Mouse (Mus musculus) megakaryocyte, embryonic 14.5 days (primary cell): ENCODE data around the gene Cyp3a59. TPM values are rescaled to one million over a fixed set of nuclear protein-coding genes. Genes with fewer than 3 reads are reported as not detected.
"Not testable (repeated sequence)": the region's sequence is repeated elsewhere in the genome, so short reads cannot be mapped to it uniquely, and the experiment has no call there.

ENCODE experiments used
- H3K27me3 ChIP-seq: replicated peaks from 2 replicates; pipeline ENCODE3; 2012; ENCODE audit warnings: inconsistent platforms
- H3K36me3 ChIP-seq: replicated peaks from 2 replicates; pipeline ENCODE3; 2012; ENCODE audit warnings: low read length, inconsistent platforms, mixed read lengths
- H3K4me1 ChIP-seq: 2 replicates; pipeline ENCODE4 v1.6.1; 2012; ENCODE audit warnings: inconsistent platforms
- H3K4me3 ChIP-seq: replicated peaks from 2 replicates; pipeline ENCODE3; 2012; ENCODE audit warnings: moderate library complexity, mild to moderate bottlenecking, inconsistent platforms
- H3K9me3 ChIP-seq: 2 replicates; pipeline ENCODE4 v1.6.1; 2012; ENCODE audit warnings: inconsistent platforms
- FLI1 ChIP-seq: IDR thresholded peaks from 2 replicates; pipeline ENCODE4 v1.6.1; 2012; ENCODE audit warnings: low read length, inconsistent platforms, mixed read lengths
- GATA1 ChIP-seq: IDR thresholded peaks from 3 replicates; pipeline ENCODE4 v1.6.1; 2012; ENCODE audit warnings: mixed read lengths, low read length, inconsistent platforms, borderline replicate concordance
- polyA plus RNA-seq: library from polyadenylated mRNA; stranded (reverse); fragments of >175 nt; gene quantifications from 2 replicates; pipeline ENCODE4 v1.2.3, GENCODE M21; 2012; ENCODE audit warnings: low replicate concordance; ENCODE audit not compliant: insufficient read depth

Cyp3a59 gene
- polyA plus RNA-seq = not detected in 2 replicates

DNA sequence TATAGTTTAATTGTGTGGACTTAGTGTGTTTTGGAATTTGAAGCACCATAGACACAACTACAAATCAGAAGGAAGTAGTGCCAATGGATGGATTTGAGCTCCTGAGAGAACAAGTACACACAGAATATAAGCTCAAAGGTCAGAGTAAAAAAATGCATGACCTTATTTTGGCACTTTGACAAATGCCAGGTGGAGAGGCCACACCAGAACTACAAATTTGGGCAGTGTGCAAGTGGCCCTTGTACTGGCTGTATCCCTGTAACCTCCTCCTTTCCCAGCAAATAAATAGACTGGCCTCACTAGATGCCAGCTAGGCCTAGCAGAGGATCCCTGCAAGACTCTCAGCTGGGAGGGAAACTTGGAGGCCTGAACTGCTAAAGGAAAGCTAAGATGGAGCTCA, at the start of gene Cyp3a59:
Cyp3a59 (plus strand) TSS at position 313 of the 400 bp plus-strand sequence.
- H3K27me3 ChIP-seq, H3K4me3 ChIP-seq, H3K36me3 ChIP-seq: not testable (repeated sequence)

DNA sequence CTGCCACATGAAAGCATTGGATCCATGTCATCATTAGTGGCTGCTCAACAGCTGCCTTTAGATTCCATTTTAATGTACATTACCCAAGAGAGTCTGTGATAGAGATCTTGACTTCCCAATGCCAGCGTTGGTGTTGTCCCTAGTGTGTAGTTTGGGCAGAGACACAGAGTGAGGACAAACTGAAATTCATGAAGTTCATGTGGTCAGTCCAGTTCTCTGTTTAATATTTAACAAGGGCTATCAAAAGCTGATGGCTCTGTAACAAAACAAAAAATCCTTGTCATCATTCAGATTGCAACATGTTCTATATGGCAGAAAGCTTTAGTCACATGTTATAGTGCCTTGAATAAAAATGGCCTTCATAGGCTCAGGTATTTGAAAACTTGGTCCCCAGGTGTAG, 9.0 kb upstream of the Cyp3a59 start:
- peaks cover 3% of the 10 kb centered on the region; the same call in 1 of the 2 replicates for H3K4me1 ChIP-seq
- peaks cover 14% of the 10 kb centered on the region for H3K9me3 ChIP-seq
- no peaks in the 10 kb centered on the region for H3K27me3 ChIP-seq
- H3K4me3 ChIP-seq = no peak overlapping the region
- TF ChIP-seq GATA1 = no peak
- no peak for TF ChIP-seq FLI1
- H3K36me3 ChIP-seq = no peaks in the 10 kb centered on the region

More for the DNA sequence above, at the start of gene Cyp3a59:
- H3K4me1 ChIP-seq, H3K9me3 ChIP-seq: not testable (repeated sequence)

DNA sequence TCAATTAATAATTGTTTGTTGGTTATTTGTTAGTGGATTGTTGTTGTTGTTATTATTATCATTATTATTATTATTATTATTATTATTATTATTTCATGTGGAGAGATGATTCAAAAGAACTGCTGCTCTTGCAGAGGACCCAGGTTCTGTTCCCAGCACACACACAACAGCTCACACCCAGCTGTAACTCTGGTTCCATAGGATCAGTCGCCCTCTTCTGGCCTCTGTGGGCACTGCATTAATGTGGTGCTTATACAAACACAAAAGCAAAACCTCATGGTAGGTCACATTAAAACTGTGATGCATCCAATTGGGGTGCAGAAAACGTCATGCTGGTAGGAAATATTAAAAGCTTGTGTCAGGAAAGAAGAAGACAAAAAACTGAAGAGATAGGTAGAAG, 68.8 kb downstream of the Cyp3a59 start:
- peaks cover 2% of the 10 kb centered on the region; the same call in 1 of the 2 replicates for H3K9me3 ChIP-seq
- TF ChIP-seq FLI1 = no peak
- TF ChIP-seq GATA1 = no peak
- H3K4me3 ChIP-seq = no peak overlapping the region
- H3K27me3 ChIP-seq = no peaks in the 10 kb centered on the region
- no peaks in the 10 kb centered on the region for H3K4me1 ChIP-seq
- no peaks in the 10 kb centered on the region for H3K36me3 ChIP-seq

DNA sequence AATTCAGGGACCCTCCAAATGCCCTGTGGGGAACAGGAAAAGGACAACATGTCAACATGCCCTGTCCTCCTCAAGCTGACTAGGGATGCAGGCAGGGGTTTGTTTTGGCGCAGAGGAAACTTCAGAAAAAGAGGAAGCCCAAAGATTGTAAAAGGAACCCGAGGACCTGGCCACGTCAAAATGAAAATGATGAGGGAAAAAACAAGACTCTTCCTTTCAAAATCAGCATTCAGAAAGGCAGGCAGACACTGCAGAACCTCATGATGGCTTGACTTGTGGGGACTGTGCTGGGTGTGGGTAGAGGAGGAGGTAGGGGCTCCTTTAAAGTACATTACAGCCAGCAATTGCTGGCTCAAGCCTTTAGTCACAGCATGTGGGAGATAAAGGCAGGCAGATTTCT, 71.4 kb downstream of the Cyp3a59 start:
- no peak for TF ChIP-seq GATA1
- no peak for TF ChIP-seq FLI1
- no peak overlapping the region for H3K4me3 ChIP-seq
- H3K27me3 ChIP-seq = no peaks in the 10 kb centered on the region
- no peaks in the 10 kb centered on the region for H3K4me1 ChIP-seq
- H3K9me3 ChIP-seq = peaks cover 2% of the 10 kb centered on the region; the same call in 1 of the 2 replicates
- H3K36me3 ChIP-seq = no peaks in the 10 kb centered on the region

DNA sequence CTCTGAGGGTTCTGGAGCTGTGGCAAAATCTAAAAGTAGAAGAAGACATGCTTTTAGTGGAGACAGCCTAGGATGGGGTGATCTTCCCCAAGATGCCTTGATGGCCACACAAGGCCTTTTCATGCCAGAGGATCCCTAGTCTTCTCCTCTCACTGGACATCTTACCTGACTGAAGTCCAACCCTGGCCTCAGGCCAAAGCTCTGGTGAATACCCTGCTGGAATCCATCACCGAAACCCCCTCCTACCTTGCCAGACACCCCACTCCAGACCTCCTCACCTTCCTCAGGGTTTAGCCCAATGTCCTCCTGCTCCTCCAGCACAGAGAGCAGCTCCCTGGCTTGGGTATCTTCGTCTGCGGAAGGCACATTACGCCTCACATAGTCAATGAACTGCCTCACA, 79.3 kb downstream of the Cyp3a59 start:
- H3K36me3 ChIP-seq, H3K4me3 ChIP-seq, H3K4me1 ChIP-seq, H3K9me3 ChIP-seq, H3K27me3 ChIP-seq: not testable (repeated sequence)

DNA sequence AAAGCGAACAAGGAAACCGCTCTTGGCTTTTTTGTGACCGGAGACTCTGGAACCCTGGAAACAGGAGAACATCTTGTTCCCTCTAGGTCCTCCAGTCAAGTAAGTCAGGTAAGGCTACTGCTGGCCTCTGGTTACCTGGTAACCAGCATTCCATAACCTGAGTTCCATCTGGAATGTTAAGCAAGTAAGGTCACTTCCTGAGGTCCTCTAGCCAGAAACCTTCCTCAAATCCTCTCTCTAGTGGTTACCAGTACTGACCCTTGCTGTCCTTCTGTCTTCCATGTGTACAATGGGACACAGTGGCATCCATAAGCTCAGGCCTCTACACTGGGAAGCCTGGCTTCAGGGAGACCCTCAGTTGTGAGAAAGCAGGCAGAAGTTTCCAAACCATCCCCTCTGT, 81.4 kb downstream of the Cyp3a59 start, which contains the start of gene Gm5565:
Gm5565 (minus strand) TSS at position 101 of the 400 bp plus-strand sequence.
- not testable (repeated sequence) for H3K9me3 ChIP-seq, H3K4me1 ChIP-seq, H3K36me3 ChIP-seq, H3K27me3 ChIP-seq, H3K4me3 ChIP-seq

Other genes starting within 250 kb of the Cyp3a59 start
- not detected in 2 replicates for gene Cyp3a11, start 199.3 kb upstream of the Cyp3a59 start, polyA plus RNA-seq
- not detected in 2 replicates for gene Cyp3a25, start 69.6 kb upstream of the Cyp3a59 start, polyA plus RNA-seq
- gene Gm5565, start 81.3 kb downstream of the Cyp3a59 start, polyA plus RNA-seq = not detected in 2 replicates
- gene Gm6309, start 91.5 kb downstream of the Cyp3a59 start, polyA plus RNA-seq = not detected in 2 replicates
- not detected in 2 replicates for gene 1700001J03Rik, start 106.0 kb downstream of the Cyp3a59 start, polyA plus RNA-seq
- gene Rnf6, start 142.3 kb downstream of the Cyp3a59 start, polyA plus RNA-seq = 8.2 and 8.3 TPM in 2 replicates
- gene Cdk8, start 152.0 kb downstream of the Cyp3a59 start, polyA plus RNA-seq = 6.7 and 13.7 TPM in 2 replicates